Mouse (Mus musculus) frontal cortex, adult 2 months (tissue): Measurements from ENCODE around the gene Kcnk7. TPM values are rescaled to one million over a fixed set of nuclear protein-coding genes. Genes with fewer than 3 reads are reported as not detected.

ENCODE experiments used
- DNase-seq, 2 experiments: peaks; one replicate each; pipeline ENCODE4 v3.0.0; 2022; ENCODE audit warnings: low spot score in 1 of 2; ENCODE audit errors: extremely low spot score in 1 of 2
- polyA plus RNA-seq: library from polyadenylated mRNA; depleted of rRNA; stranded (reverse); fragments of >200 nt; gene quantifications from 2 replicates; pipeline ENCODE4 v1.2.3, GENCODE M21; 2012

Gene Kcnk7
- polyA plus RNA-seq, 1 experiment, result 0.22 TPM

- no peak for DNase-seq
These were observed 19.9 kb downstream of the Kcnk7 start for GRCm38 (mm10) chr19:5723934-5724548.

GRCm38 (mm10) chr19:5724549-5724941 lies 20.4 kb downstream of the Kcnk7 start:
- no peak for DNase-seq

GRCm38 (mm10) chr19:5725029-5725707 lies 21.0 kb downstream of the Kcnk7 start:
- no peak for DNase-seq

- no peak for DNase-seq
These were observed 21.8 kb downstream of the Kcnk7 start, which contains the start of gene Ehbp1l1 for GRCm38 (mm10) chr19:5725767-5726515. Gene Ehbp1l1 (minus strand): TSS chr19:5726317.

- DNase-seq, result no peak
These were observed 22.9 kb downstream of the Kcnk7 start for GRCm38 (mm10) chr19:5726961-5727578.

- peak in 1 of 2 experiments; percentile 94 for DNase-seq
These were observed 23.5 kb downstream of the Kcnk7 start for GRCm38 (mm10) chr19:5727701-5728100.

- DNase-seq, result peak in 1 of 2 experiments; percentile 60
These were observed 24.7 kb downstream of the Kcnk7 start for GRCm38 (mm10) chr19:5728631-5729443.

- DNase-seq, result peak in 1 of 2 experiments; percentile 85
These were observed 25.3 kb downstream of the Kcnk7 start, which contains the start of gene Fam89b for GRCm38 (mm10) chr19:5729444-5729815. Gene Fam89b (minus strand): TSS chr19:5729653.

GRCm38 (mm10) chr19:5730314-5731186 lies 26.4 kb downstream of the Kcnk7 start:
- no peak for DNase-seq

GRCm38 (mm10) chr19:5731264-5731978 lies 27.3 kb downstream of the Kcnk7 start:
- DNase-seq, result peak; percentile 89 to 95

- DNase-seq, result no peak
These were observed 30.2 kb downstream of the Kcnk7 start for GRCm38 (mm10) chr19:5734325-5734724.

GRCm38 (mm10) chr19:5739446-5739845 lies 35.3 kb downstream of the Kcnk7 start:
- no peak for DNase-seq

- DNase-seq, result no peak
These were observed 36.5 kb downstream of the Kcnk7 start, which contains the start of gene Ltbp3 for GRCm38 (mm10) chr19:5740320-5741317. Gene Ltbp3 (plus strand): TSS chr19:5740904.

GRCm38 (mm10) chr19:5741641-5742240 lies 37.6 kb downstream of the Kcnk7 start:
- DNase-seq, result peak in 1 of 2 experiments; percentile 75

- DNase-seq, result no peak
These were observed 38.1 kb downstream of the Kcnk7 start for GRCm38 (mm10) chr19:5742241-5742641.

GRCm38 (mm10) chr19:5743576-5743975 lies 39.4 kb downstream of the Kcnk7 start:
- DNase-seq, result no peak
